Mouse (Mus musculus): Measurements from ENCODE around the gene Rab7.

DNA sequence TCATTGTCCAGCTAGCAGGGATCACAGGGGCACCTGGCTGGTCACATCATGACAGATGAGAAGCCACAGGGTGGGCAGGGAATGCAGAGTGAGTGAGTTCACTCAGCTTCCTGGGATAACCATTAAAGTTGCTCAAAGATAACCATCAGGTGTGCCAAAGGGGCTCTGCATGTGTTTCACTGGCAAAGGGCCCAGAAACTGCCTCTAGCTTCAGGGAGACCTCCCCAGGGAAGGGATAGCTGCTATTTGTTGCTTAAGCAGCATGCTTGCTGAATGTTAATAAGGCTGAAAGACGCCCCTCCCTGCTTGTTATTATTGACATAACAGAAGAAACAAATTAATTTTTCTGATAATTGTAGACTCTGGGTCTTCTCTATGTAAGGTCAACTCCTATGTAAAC lies 53.2 kb downstream of the Rab7 start:
- TF ChIP-seq CTCF (IDR thresholded peaks at IDR 0.05; ENCODE audit: insufficient read depth, low read depth, low read length) = no peak
- no peak for TF ChIP-seq POLR2A (IDR thresholded peaks at IDR 0.05; ENCODE audit: insufficient read depth, low read depth, low read length)
